Mouse (Mus musculus): ENCODE measurements around the gene Polr3h.

DNA sequence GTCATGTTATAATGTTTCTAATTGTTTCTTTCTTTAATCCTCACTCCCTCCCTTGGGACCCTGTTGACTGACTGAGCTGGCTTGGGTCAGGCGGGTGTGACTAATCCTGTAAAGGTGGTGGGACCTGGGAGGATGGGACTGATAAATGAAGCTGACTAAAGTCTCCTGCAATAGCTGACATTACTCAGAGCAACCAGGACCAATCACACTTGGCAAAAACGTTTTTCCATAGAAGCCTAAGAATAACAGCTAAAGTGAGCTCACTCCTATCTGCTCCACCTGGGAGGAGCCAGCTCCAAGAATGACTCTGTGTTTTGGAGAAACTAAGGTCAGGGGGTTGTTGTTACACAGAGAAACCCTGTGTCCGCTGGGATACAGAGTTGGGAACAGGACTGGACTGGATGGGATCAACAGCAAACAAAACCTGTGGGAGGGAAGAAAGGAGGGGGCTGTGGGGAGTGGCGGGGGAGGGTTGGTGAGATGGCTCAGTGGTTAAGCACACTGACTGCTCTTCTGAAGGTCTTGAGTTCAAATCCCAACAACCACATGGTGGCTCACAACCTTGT lies 39.0 kb upstream of the Polr3h start:
- TF ChIP-seq MAX (IDR thresholded peaks at IDR 0.05) = no peak
- no peak for TF ChIP-seq CTCF (IDR thresholded peaks at IDR 0.05; ENCODE audit: control insufficient read depth, insufficient read depth, insufficient read length)
- TF ChIP-seq MYOD1 (IDR thresholded peaks at IDR 0.05; ENCODE audit: control insufficient read depth, insufficient read length, low read depth) = no peak
- TF ChIP-seq USF1 (IDR thresholded peaks at IDR 0.05; ENCODE audit: low read depth) = no peak
- no peak for TF ChIP-seq FOSL1 (IDR thresholded peaks at IDR 0.05; ENCODE audit: insufficient read depth, low read length, poor library complexity, severe bottlenecking)
- TF ChIP-seq MYOG (IDR thresholded peaks at IDR 0.05; ENCODE audit: control insufficient read depth, extremely low read depth, insufficient read length) = no peak
- peak; percentile 4 for TF ChIP-seq CEBPB (IDR thresholded peaks at IDR 0.05; ENCODE audit: low read depth)
